ENCODE assay signal across 9 mouse cellular contexts in genomic region chr10:94037196-94037595, GRCm38 (mm10). TPM values are rescaled to one million over a fixed set of nuclear protein-coding genes. Genes with fewer than 3 reads are reported as not detected.
DNase-seq lines count a peak whose midpoint lies in the region; ATAC-seq lines count a peak whose summit lies in the region.
"Had no signal": no experiment of that assay in that cellular context is flagged by ENCODE, and none has a peak within 500 bp of the region (broad histone marks: within the 10 kb centered on the region; RNA-seq: fewer than 3 reads in every experiment).

No protein-coding gene starts in this region.

- peak; percentile 35 for DNase-seq in CD4-positive, CD25-positive, alpha-beta regulatory T cell, adult 2 months (ENCODE audit: low read depth, low spot score)
- no peak for DNase-seq in lung, postnatal 36 days
- no peak for DNase-seq in liver, embryonic 11.5 days (ENCODE audit: low spot score)
- DNase-seq in adrenal gland, postnatal 36 days: no peak
- no peak for DNase-seq in urinary bladder, adult 18-20 months (ENCODE audit: low spot score in 2 of 2)
- DNase-seq: kidney, adult 2 months had no signal

- peaks cover 16% of the 10 kb centered on the region for H3K4me1 ChIP-seq in lung, embryonic 16.5 days (replicated peaks; ENCODE audit: control insufficient read depth, insufficient read depth, low read length)
- H3K4me1 ChIP-seq in liver, embryonic 11.5 days (replicated peaks; ENCODE audit: control insufficient read depth, insufficient read depth, low read length): peaks cover 14% of the 10 kb centered on the region
- H3K4me1 ChIP-seq in stomach, embryonic 16.5 days (ENCODE audit: control insufficient read depth, insufficient read depth, low read length): peaks cover 11% of the 10 kb centered on the region

- no peak overlapping the region for H3K27ac ChIP-seq in lung, embryonic 16.5 days (ENCODE audit: low read length)
- no peak overlapping the region for H3K27ac ChIP-seq in liver, embryonic 11.5 days (ENCODE audit: low read depth, low read length)
- no peak overlapping the region for H3K27ac ChIP-seq in stomach, embryonic 16.5 days (ENCODE audit: low read length)

- peak overlapping the region; percentile 63 for H3K4me2 ChIP-seq in lung, embryonic 16.5 days (ENCODE audit: low read depth, low read length)
- H3K4me2 ChIP-seq in liver, embryonic 11.5 days: peak overlapping the region; percentile 73
- H3K4me2 ChIP-seq in stomach, embryonic 16.5 days (ENCODE audit: low read depth, low read length): peak overlapping the region; percentile 77

- 0 out of 2 replicates have a peak overlapping the region, but pooled peaks have one; percentile 23 for H3K9ac ChIP-seq in lung, embryonic 16.5 days (ENCODE audit: low read length)
- H3K9ac ChIP-seq in liver, embryonic 11.5 days (ENCODE audit: low read depth, low read length): no peak overlapping the region
- no peak overlapping the region for H3K9ac ChIP-seq in stomach, embryonic 16.5 days (ENCODE audit: low read length)

- H3K27me3 ChIP-seq in lung, embryonic 16.5 days (ENCODE audit: control insufficient read depth, insufficient read depth, low read depth, low read length): no peaks in the 10 kb centered on the region
- no peaks in the 10 kb centered on the region for H3K27me3 ChIP-seq in liver, embryonic 11.5 days (replicated peaks; ENCODE audit: control insufficient read depth, insufficient read depth, low read length)
- no peaks in the 10 kb centered on the region for H3K27me3 ChIP-seq in stomach, embryonic 16.5 days (ENCODE audit: control insufficient read depth, insufficient read depth, low read length)

- no peaks in the 10 kb centered on the region for H3K9me3 ChIP-seq in lung, embryonic 16.5 days (ENCODE audit: control insufficient read depth, low read length)
- no peaks in the 10 kb centered on the region for H3K9me3 ChIP-seq in liver, embryonic 11.5 days (ENCODE audit: control insufficient read depth, low read length)
- no peaks in the 10 kb centered on the region for H3K9me3 ChIP-seq in stomach, embryonic 16.5 days (replicated peaks; ENCODE audit: control insufficient read depth, low read length)

- H3K36me3 ChIP-seq in lung, embryonic 16.5 days (ENCODE audit: control insufficient read depth, insufficient read depth, low read length): no peaks in the 10 kb centered on the region
- no peaks in the 10 kb centered on the region for H3K36me3 ChIP-seq in liver, embryonic 11.5 days (ENCODE audit: control insufficient read depth, insufficient read depth, low read length)
- H3K36me3 ChIP-seq in stomach, embryonic 16.5 days (ENCODE audit: control insufficient read depth, insufficient read depth, low read length): no peaks in the 10 kb centered on the region

- peak overlapping the region; percentile 19; the same call in 1 of the 2 replicates for H3K4me3 ChIP-seq in lung, embryonic 16.5 days (ENCODE audit: low read length)
- H3K4me3 ChIP-seq in liver, embryonic 11.5 days (ENCODE audit: low read depth, low read length): peak overlapping the region; percentile 88
- H3K4me3 ChIP-seq in stomach, embryonic 16.5 days (replicated peaks; ENCODE audit: low read length): peak overlapping the region; percentile 22; the same call in 1 of the 2 replicates

- ATAC-seq in CD4-positive, CD25-positive, alpha-beta regulatory T cell, adult 4 months: no peak
- no peak for ATAC-seq in lung, embryonic 16.5 days (ENCODE audit: low read depth)
- ATAC-seq in liver, embryonic 11.5 days (replicated peaks; ENCODE audit: low FRiP score): no peak
- ATAC-seq in stomach, embryonic 16.5 days (ENCODE audit: insufficient read depth, low FRiP score): no peak

- 23% methylated on average over 9 of the region's 9 CpGs for WGBS in lung, embryonic 16.5 days
- WGBS in liver, embryonic 11.5 days: 59% methylated on average over 9 of the region's 9 CpGs
- WGBS in stomach, embryonic 16.5 days: 29% methylated on average over 9 of the region's 9 CpGs

RNA-seq across cellular contexts. Expression of gene Fgd6, which starts 1.4 kb away (rescaled TPM):
- polyA plus RNA-seq in CD4-positive, CD25-positive, alpha-beta regulatory T cell, adult 4 months (2017; shearing (Covaris generic)): 1 to 10 TPM; 1.7 TPM
- polyA plus RNA-seq in lung, embryonic 16.5 days (2015; fragmentation: Nextera tagmentation; extraction: Ambion mirVana): 2.9 and 3.1 TPM in 2 replicates
- polyA plus RNA-seq in liver, embryonic 11.5 days (2014; fragmentation: Nextera tagmentation; extraction: Ambion mirVana): 5.5 and 6.4 TPM in 2 replicates
- polyA plus RNA-seq in stomach, embryonic 16.5 days (2015; fragmentation: Nextera tagmentation; extraction: Ambion mirVana): 3.7 and 3.9 TPM in 2 replicates
- 1 to 10 TPM; 5.1 to 5.8 TPM for total RNA-seq in adrenal gland, postnatal 36 days (2021)

RNA-seq across cellular contexts. Expression of gene Vezt, which starts 1.6 kb away (rescaled TPM):
- polyA plus RNA-seq in CD4-positive, CD25-positive, alpha-beta regulatory T cell, adult 4 months (2017; shearing (Covaris generic)): 10 to 100 TPM; 10.5 to 19.7 TPM
- 25.9 and 27.3 TPM in 2 replicates for polyA plus RNA-seq in lung, embryonic 16.5 days (2015; fragmentation: Nextera tagmentation; extraction: Ambion mirVana)
- polyA plus RNA-seq in liver, embryonic 11.5 days (2014; fragmentation: Nextera tagmentation; extraction: Ambion mirVana): 18.9 and 19.7 TPM in 2 replicates
- 26.4 and 27.4 TPM in 2 replicates for polyA plus RNA-seq in stomach, embryonic 16.5 days (2015; fragmentation: Nextera tagmentation; extraction: Ambion mirVana)
- total RNA-seq in adrenal gland, postnatal 36 days (2021): 10 to 100 TPM; 18.0 to 22.8 TPM

Comparison
In these comparisons a context has a peak if more than half of its experiments do, and no peak if none do; other contexts are left out.
1. H3K4me3 ChIP-seq: peak in every context shown above with its lines; median percentile 88 in liver, embryonic 11.5 days; 22 in stomach, embryonic 16.5 days; 19 in lung, embryonic 16.5 days.